Mouse (Mus musculus) mature B cell (primary cell): ENCODE results near the gene Cpsf2.

ENCODE experiments used
- in situ Hi-C: fragments of 300-500 bp; cut with MboI; formaldehyde crosslinking; loops from 2 replicates; pipeline ENCODE4 v1.14.3; 2019

Gene Cpsf2

GRCm38 (mm10) chr12:101975601-101976571 is at the start of gene Cpsf2:
Gene Cpsf2 (plus strand): TSS chr12:101975988.
- in situ Hi-C loops, result loop anchor here (10.0 kb wide), 1 partner anchor 479 kb away; no protein-coding TSS in a partner anchor

DNA sequence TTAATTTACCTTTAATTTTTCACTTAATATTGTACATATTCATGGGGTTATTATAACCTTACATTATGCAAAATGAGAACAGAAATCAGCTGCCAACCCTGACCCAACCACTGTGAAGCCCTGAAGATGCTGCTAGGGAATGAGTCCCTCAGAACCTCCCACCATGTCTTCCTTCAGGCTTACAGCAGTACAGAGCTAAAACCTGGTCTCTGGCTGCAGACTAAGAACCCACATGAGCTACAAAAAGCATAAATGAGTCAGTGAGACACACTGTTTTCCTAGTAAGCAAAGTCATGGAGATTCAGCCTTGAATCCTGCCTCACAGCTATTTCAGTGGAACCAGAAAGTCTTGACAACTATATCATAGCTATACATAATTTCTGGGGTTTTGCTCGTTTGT is 47.4 kb upstream of the Cpsf2 start:
- in situ Hi-C loops, result no loop called here

- in situ Hi-C loops, result no loop called here
These were observed 40.6 kb upstream of the Cpsf2 start for GRCm38 (mm10) chr12:101935223-101935622.

- in situ Hi-C loops, result no loop called here
These were observed 38.2 kb upstream of the Cpsf2 start for GRCm38 (mm10) chr12:101937572-101937971.

- in situ Hi-C loops, result no loop called here
These were observed 27.8 kb upstream of the Cpsf2 start for GRCm38 (mm10) chr12:101947986-101948385.

GRCm38 (mm10) chr12:101948801-101949200 is 27.0 kb upstream of the Cpsf2 start:
- in situ Hi-C loops, result no loop called here

DNA sequence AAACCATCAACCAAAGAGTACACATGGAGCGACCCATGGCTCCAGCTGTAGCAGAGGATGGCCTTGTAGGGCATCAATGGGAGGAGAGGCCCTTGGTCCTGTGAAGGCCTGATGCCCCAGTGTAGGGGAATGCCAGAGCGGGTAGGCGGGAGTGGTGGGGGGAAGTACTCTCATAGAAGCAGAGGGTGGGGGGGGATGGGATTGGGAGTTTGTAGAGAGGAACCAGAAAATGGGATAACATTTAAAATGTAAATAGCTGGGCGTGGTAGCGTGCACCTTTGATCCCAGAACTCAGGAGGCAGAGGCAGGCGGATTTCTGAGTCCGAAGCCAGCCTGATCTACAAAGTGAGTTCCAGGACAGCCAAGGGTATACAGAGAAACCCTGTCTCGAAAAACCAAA is 20.0 kb upstream of the Cpsf2 start:
- in situ Hi-C loops, result loop anchor here (25.0 kb wide), 1 partner anchor 781 kb away; the partner anchor contains the start of genes Moap1 and Tmem251

GRCm38 (mm10) chr12:101957079-101957941 is 18.5 kb upstream of the Cpsf2 start:
- in situ Hi-C loops, result loop anchor here (25.0 kb wide), 1 partner anchor 780 kb away; the partner anchor contains the start of genes Moap1 and Tmem251

- in situ Hi-C loops, result loop anchor here (25.0 kb wide), 1 partner anchor 779 kb away; the partner anchor contains the start of genes Moap1 and Tmem251
These were observed 17.7 kb upstream of the Cpsf2 start, which contains the start of gene Atxn3 for GRCm38 (mm10) chr12:101957942-101958544. Gene Atxn3 (minus strand): TSS chr12:101958246.

DNA sequence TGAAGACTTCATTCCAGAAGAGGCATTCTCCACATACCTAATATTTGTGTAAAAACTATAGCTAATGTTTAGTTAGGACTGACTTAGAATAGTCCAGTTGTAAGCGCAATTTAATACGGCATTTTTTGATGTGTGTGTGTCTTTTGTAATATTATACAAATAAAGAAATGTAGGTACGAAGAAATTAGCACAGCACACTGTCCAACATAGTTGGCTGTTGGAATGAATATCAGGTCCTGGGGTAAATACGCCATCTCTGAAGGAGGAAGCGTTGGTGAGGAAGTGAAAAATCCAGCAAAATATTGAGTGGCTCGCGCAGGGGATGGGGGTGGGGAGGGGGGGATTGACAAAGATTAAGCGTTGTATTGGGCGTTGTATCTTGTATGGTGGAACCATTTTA is 17.2 kb upstream of the Cpsf2 start:
- in situ Hi-C loops, result loop anchor here (25.0 kb wide), 1 partner anchor 779 kb away; the partner anchor contains the start of genes Moap1 and Tmem251

- in situ Hi-C loops, result loop anchor here (25.0 kb wide), 1 partner anchor 778 kb away; the partner anchor contains the start of genes Moap1 and Tmem251
These were observed 16.6 kb upstream of the Cpsf2 start for GRCm38 (mm10) chr12:101958960-101959780.

DNA sequence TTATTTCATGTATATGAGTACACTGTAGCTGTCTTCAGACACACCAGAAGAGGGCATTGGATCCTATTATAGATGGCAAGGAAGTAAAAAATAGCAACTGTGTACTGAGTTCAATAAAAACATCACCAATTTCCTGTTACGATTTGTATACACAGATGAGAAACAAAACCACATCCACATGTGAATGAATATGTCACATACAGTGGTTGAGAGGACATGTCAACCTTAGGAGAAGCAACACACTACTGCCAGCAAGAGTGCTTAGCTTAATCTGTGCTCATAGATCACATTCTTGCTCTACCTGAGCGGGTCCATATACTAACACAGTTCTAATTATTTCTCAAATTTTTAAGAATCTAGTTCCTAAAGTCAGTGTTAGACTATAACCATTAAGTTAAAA is 4.5 kb upstream of the Cpsf2 start:
- in situ Hi-C loops, result loop anchor here (10.0 to 25.0 kb wide), 2 partner anchors 483 to 766 kb away; partner anchors contain the start of genes Moap1 and Tmem251

- in situ Hi-C loops, result loop anchor here (10.0 to 25.0 kb wide), 2 partner anchors 483 to 765 kb away; partner anchors contain the start of genes Moap1 and Tmem251
These were observed 3.6 kb upstream of the Cpsf2 start for GRCm38 (mm10) chr12:101972230-101972629.

DNA sequence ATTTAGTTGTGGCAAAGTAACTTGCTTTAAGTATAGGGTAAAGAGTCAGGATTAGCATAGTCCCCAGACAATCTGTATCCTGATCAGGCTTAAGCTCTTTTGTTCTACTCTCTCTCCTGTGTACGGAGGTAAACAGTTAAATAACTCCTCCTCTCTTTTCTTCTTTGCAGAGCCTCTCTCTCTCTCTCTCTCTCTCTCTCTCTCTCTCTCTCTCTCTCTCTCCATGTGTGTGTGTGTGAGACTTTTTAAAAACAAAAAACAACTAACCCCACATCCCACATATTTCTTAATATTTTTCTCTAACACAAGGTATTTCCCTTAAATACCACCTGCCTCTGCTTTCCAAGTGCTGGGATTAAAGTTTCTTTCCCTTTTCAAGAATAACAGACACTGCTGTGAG is 1.2 kb upstream of the Cpsf2 start:
- in situ Hi-C loops, result loop anchor here (10.0 to 25.0 kb wide), 2 partner anchors 480 to 763 kb away; partner anchors contain the start of genes Moap1 and Tmem251

DNA sequence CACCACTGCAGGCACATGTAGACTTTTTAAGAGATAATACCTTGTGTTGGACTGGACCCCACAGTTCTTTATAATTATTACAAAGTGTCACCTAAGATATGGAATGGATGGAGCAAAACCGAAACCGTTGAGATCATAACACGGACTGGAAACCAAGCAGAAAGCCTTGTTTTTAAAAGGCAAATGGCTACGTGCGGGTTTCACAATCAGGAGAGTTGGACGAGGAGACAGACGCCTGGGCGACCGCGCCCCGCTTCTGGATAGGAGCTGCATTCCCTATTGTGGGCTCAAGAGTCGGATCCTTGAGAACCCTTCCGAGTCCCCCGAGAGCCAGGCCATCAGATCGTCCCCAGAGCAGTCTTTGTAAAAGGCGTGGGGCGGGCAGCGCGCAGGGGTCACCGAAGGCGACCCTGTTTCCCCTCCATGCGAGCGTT is 604 bp upstream of the Cpsf2 start:
- in situ Hi-C loops, result loop anchor here (10.0 kb wide), 1 partner anchor 480 kb away; no protein-coding TSS in a partner anchor

GRCm38 (mm10) chr12:101976651-101977403 is 1.0 kb downstream of the Cpsf2 start:
- in situ Hi-C loops, result loop anchor here (10.0 kb wide), 1 partner anchor 478 kb away; no protein-coding TSS in a partner anchor

GRCm38 (mm10) chr12:101977404-101977915 is 1.7 kb downstream of the Cpsf2 start:
- in situ Hi-C loops, result loop anchor here (10.0 kb wide), 1 partner anchor 477 kb away; no protein-coding TSS in a partner anchor

GRCm38 (mm10) chr12:101978162-101978561 is 2.4 kb downstream of the Cpsf2 start:
- in situ Hi-C loops, result loop anchor here (10.0 kb wide), 1 partner anchor 477 kb away; no protein-coding TSS in a partner anchor

DNA sequence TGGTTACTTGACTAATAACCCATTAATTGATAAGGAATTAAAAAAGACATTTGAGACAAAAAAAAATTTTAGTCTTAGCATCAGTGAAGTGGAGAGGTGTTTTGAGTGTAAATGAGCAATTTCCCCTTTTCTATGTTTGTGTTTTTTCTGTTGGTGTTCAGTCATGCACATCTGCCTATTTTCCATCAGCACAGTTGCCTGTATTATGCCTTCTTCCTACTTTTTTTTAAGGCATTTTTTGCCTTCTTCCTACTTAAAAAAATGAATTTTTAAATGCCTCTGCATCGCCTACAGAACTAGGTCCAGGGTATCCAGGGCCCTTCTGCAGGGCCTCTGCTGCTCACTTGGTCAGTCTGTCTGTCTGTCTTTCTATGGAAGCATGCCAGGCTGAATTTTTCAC is 2.8 kb downstream of the Cpsf2 start:
- in situ Hi-C loops, result loop anchor here (10.0 kb wide), 1 partner anchor 476 kb away; no protein-coding TSS in a partner anchor
